Mouse (Mus musculus) heart, embryonic 15.5 days (tissue): ENCODE results near the gene Hacd2. TPM values are rescaled to one million over a fixed set of nuclear protein-coding genes. Genes with fewer than 3 reads are reported as not detected.

Experiments
- ATAC-seq: fragments of 200-750 bp; cut with Nextera tagmentation; replicated peaks from 2 replicates; pipeline ENCODE4 v1.8.0; 2017; ENCODE audit warnings: low read depth, moderate TSS enrichment; ENCODE audit not compliant: insufficient number of reproducible peaks, insufficient read depth, low FRiP score
- H3K27ac ChIP-seq: fragments of 300-500 bp; sonication (generic); 2 replicates; pipeline ENCODE4 v1.5.1; 2015; ENCODE audit warnings: mild to moderate bottlenecking, inconsistent platforms
- H3K27me3 ChIP-seq: fragments of 300-500 bp; sonication (generic); 2 replicates; pipeline ENCODE4 v1.6.1; 2015; ENCODE audit warnings: inconsistent platforms
- H3K36me3 ChIP-seq: fragments of 300-500 bp; sonication (generic); 2 replicates; pipeline ENCODE4 v1.6.1; 2015; ENCODE audit warnings: mild to moderate bottlenecking, inconsistent platforms
- H3K4me1 ChIP-seq: fragments of 300-500 bp; sonication (generic); replicated peaks from 2 replicates; pipeline ENCODE4 v1.6.1; 2015; ENCODE audit warnings: inconsistent platforms
- H3K4me2 ChIP-seq: fragments of 300-500 bp; sonication (generic); 2 replicates; pipeline ENCODE4 v1.6.1; 2015; ENCODE audit warnings: inconsistent platforms, mild to moderate bottlenecking, moderate library complexity
- H3K4me3 ChIP-seq: fragments of 300-500 bp; sonication (generic); 2 replicates; pipeline ENCODE4 v1.5.1; 2015; ENCODE audit warnings: mild to moderate bottlenecking, inconsistent platforms
- H3K9ac ChIP-seq: fragments of 300-500 bp; sonication (generic); 2 replicates; pipeline ENCODE4 v1.6.1; 2015; ENCODE audit warnings: mild to moderate bottlenecking, inconsistent platforms
- H3K9me3 ChIP-seq: fragments of 300-500 bp; sonication (generic); replicated peaks from 2 replicates; pipeline ENCODE4 v1.6.1; 2016; ENCODE audit warnings: inconsistent platforms
- WGBS: fragments of 180-500 bp; shearing (Covaris S2); methylation state at CpG from one replicate; pipeline ENCODE4 v1.1.7; 2015; ENCODE audit warnings: mixed read lengths; 5-methylcytosine and 5-hydroxymethylcytosine counted together
- polyA plus RNA-seq: library from polyadenylated mRNA; unstranded; fragments of >200 nt; fragmentation: Nextera tagmentation; extraction: Ambion mirVana; gene quantifications from 2 replicates; pipeline ENCODE4 v1.2.1, GENCODE M21; 2015

Hacd2 gene
- polyA plus RNA-seq, 1 experiment from 2014 or later = 53.7 TPM

DNA sequence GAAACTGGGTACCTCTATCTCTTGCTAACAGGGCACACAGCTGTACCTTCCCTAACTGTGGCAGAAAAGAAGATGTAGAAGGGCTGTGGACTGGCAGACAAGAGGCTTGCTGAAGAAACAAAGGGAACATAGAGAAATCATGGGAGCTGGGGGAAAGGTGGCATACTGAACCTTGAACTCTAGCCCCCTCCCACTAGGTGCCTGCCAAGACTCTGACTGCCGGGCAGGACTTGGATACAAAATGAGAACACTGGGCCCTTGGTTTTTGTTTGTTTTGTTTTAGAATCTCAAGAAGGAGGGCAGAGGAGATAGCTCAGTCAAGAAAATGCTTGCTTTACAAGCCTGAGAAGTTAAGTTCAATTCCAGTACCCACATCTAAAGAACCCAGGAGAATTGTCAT lies 14.9 kb upstream of the Hacd2 start:
- no peaks in the 10 kb centered on the region for H3K4me1 ChIP-seq
- H3K9ac ChIP-seq = no peak overlapping the region
- no peaks in the 10 kb centered on the region for H3K27me3 ChIP-seq
- H3K9me3 ChIP-seq = no peaks in the 10 kb centered on the region
- no peak overlapping the region for H3K4me3 ChIP-seq
- WGBS = 60% methylated on average over 1 of the region's 1 CpGs
- no peak for ATAC-seq
- H3K36me3 ChIP-seq = no peaks in the 10 kb centered on the region
- no peak overlapping the region for H3K4me2 ChIP-seq
- no peak overlapping the region for H3K27ac ChIP-seq

GRCm38 (mm10) chr16:35008447-35008846 lies 13.8 kb upstream of the Hacd2 start:
- H3K27ac ChIP-seq = no peak overlapping the region
- H3K4me2 ChIP-seq = no peak overlapping the region
- no peak overlapping the region for H3K9ac ChIP-seq
- H3K36me3 ChIP-seq = no peaks in the 10 kb centered on the region
- ATAC-seq = no peak
- no peak overlapping the region for H3K4me3 ChIP-seq
- no peaks in the 10 kb centered on the region for H3K9me3 ChIP-seq
- H3K27me3 ChIP-seq = no peaks in the 10 kb centered on the region
- H3K4me1 ChIP-seq = no peaks in the 10 kb centered on the region

DNA sequence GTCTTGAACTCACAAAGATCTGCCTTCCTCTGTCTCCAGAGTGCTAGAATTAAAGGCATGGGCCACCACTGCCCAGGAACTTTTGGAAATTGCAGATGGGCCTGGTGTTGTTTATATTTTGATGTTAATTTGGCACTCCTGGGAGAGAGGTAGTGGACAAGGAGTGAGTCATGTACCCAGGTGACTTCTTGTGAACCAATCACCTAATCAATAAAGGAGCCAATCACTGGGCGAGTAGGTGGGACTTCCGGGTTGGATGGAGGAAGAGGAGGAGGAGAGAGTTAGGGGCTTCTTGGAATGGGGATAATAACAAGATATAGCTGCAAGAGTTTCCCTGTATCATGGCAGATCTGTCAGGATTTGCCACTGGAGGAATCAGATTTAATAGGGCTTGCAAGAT lies 8.7 kb upstream of the Hacd2 start:
- WGBS = 76% methylated on average over 2 of the region's 2 CpGs

DNA sequence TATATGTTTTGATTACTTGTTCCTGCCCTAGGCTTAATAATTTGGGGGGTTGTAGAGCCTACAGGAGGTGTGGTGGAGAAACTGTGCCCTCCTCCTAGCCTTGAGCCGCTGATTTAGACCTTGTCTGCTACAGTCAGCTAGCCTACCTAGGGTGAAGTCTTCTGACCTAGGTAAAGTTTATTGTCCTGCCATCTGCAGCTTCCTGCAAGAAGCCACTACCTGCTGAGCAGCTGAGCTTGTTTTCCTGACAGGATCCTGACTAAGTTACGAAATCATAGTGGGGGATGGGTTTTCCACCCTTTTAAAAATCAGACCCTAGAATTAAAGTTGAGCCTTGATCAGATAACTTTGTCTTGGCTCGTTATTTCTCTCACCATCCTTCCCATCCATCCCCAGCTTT lies 5.7 kb upstream of the Hacd2 start:
- no peaks in the 10 kb centered on the region for H3K4me1 ChIP-seq
- H3K4me2 ChIP-seq = no peak overlapping the region
- no peak overlapping the region for H3K27ac ChIP-seq
- no peaks in the 10 kb centered on the region for H3K36me3 ChIP-seq
- no peaks in the 10 kb centered on the region for H3K9me3 ChIP-seq
- no peak overlapping the region for H3K9ac ChIP-seq
- no peak overlapping the region for H3K4me3 ChIP-seq
- H3K27me3 ChIP-seq = peaks cover 15% of the 10 kb centered on the region; the same call in 1 of the 2 replicates
- WGBS = 58% methylated on average over 3 of the region's 3 CpGs
- no peak for ATAC-seq

More for the DNA sequence above, 8.7 kb upstream of the Hacd2 start:
- H3K9me3 ChIP-seq = no peaks in the 10 kb centered on the region
- no peak overlapping the region for H3K9ac ChIP-seq
- no peaks in the 10 kb centered on the region for H3K27me3 ChIP-seq
- H3K36me3 ChIP-seq = no peaks in the 10 kb centered on the region
- ATAC-seq = no peak
- no peak overlapping the region for H3K4me2 ChIP-seq
- H3K4me1 ChIP-seq = no peaks in the 10 kb centered on the region
- H3K4me3 ChIP-seq = no peak overlapping the region
- no peak overlapping the region for H3K27ac ChIP-seq

DNA sequence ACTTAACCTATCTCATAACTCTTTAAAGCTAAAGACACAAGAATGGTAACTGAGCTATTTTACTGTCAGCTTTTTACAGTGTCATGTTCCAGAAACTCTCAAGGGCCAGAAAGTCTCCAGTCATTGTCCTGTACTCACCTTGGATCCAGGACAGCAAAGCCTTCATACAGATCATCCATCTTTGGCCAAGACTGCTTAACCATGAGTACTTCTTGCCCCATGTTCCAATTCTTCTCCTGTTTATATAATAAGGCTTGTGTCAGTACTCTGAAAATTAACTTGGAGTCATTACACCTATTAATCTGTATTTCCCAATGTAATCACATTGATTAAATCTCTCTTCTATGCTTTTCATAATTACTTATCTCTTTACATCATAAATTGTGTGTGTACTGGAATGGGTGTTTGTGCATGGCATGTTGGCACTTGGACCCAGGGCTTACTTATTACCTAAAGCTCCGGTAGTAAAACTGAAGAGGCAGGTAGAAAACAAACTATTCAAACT lies 3.7 kb upstream of the Hacd2 start:
- Histone ChIP-seq H3K9ac (no peak overlapping the region), H3K4me3 (no peak overlapping the region), H3K9me3 (no peaks in the 10 kb centered on the region), H3K4me2 (no peak overlapping the region), H3K27ac (no peak overlapping the region), H3K27me3 (peaks cover 15% of the 10 kb centered on the region; the same call in 1 of the 2 replicates), H3K36me3 (no peaks in the 10 kb centered on the region), H3K4me1 (peaks cover 3% of the 10 kb centered on the region; the same call in 1 of the 2 replicates)
- 78% methylated on average over 1 of the region's 1 CpGs for WGBS
- ATAC-seq = no peak

DNA sequence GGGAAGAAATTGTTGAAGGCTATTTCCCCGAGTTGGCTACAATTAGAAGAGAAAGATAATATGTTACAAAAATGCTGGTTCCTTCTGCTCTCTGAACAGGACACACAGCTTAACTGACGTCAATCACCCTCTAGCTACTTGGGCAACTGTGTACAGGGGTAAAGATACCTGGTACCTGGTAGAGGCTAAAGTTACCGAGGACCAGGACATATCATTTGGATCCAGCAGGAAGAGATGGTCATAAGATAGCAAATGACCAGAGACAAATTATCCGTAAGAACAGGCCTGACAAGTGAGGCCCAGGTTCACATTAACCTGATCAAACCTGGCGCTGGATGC lies 356 bp upstream of the Hacd2 start:
- no peak for ATAC-seq
- peak overlapping the region; percentile 85 for H3K4me3 ChIP-seq

GRCm38 (mm10) chr16:35023138-35023735 lies 1.0 kb downstream of the Hacd2 start:
- no peaks in the 10 kb centered on the region for H3K9me3 ChIP-seq

More for the DNA sequence above, 356 bp upstream of the Hacd2 start:
- Histone ChIP-seq H3K36me3 (0 out of 2 replicates have a peak, but pooled peaks cover 3% of the 10 kb centered on the region), H3K4me2 (peak overlapping the region; percentile 80), H3K27me3 (peaks cover 15% of the 10 kb centered on the region; the same call in 1 of the 2 replicates), H3K9me3 (no peaks in the 10 kb centered on the region), H3K4me1 (peaks cover 3% of the 10 kb centered on the region; the same call in 1 of the 2 replicates), H3K27ac (no peak overlapping the region), H3K9ac (no peak overlapping the region)
- 47% methylated on average over 5 of the region's 5 CpGs for WGBS

GRCm38 (mm10) chr16:35024300-35024699 lies 2.1 kb downstream of the Hacd2 start:
- Histone ChIP-seq H3K4me2 (no peak overlapping the region), H3K9ac (no peak overlapping the region), H3K4me1 (peaks cover 3% of the 10 kb centered on the region; the same call in 1 of the 2 replicates), H3K4me3 (no peak overlapping the region), H3K27me3 (peaks cover 12% of the 10 kb centered on the region; the same call in 1 of the 2 replicates), H3K36me3 (0 out of 2 replicates have a peak, but pooled peaks cover 3% of the 10 kb centered on the region), H3K27ac (no peak overlapping the region), H3K9me3 (no peaks in the 10 kb centered on the region)
- no peak for ATAC-seq
- WGBS = 86% methylated on average over 5 of the region's 5 CpGs

More at GRCm38 (mm10) chr16:35023138-35023735, 1.0 kb downstream of the Hacd2 start:
- Histone ChIP-seq H3K4me1 (peaks cover 3% of the 10 kb centered on the region; the same call in 1 of the 2 replicates), H3K4me2 (peak overlapping the region; percentile 80), H3K27me3 (peaks cover 15% of the 10 kb centered on the region; the same call in 1 of the 2 replicates), H3K36me3 (0 out of 2 replicates have a peak, but pooled peaks cover 3% of the 10 kb centered on the region), H3K4me3 (peak overlapping the region; percentile 85), H3K9ac (peak overlapping the region; percentile 85), H3K27ac (peak overlapping the region; percentile 85)
- WGBS = 14% methylated on average over 8 of the region's 8 CpGs
- ATAC-seq = no peak

- H3K9me3 ChIP-seq = no peaks in the 10 kb centered on the region
- no peak for ATAC-seq
- H3K9ac ChIP-seq = no peak overlapping the region
- peaks cover 5% of the 10 kb centered on the region; the same call in 1 of the 2 replicates for H3K27me3 ChIP-seq
- no peak overlapping the region for H3K27ac ChIP-seq
- no peak overlapping the region for H3K4me2 ChIP-seq
- WGBS = 92% methylated on average over 4 of the region's 4 CpGs
- peaks cover 3% of the 10 kb centered on the region; the same call in 1 of the 2 replicates for H3K4me1 ChIP-seq
- no peak overlapping the region for H3K4me3 ChIP-seq
- H3K36me3 ChIP-seq = peaks cover 6% of the 10 kb centered on the region; the same call in 1 of the 2 replicates
Measured at GRCm38 (mm10) chr16:35025347-35025746, 3.1 kb downstream of the Hacd2 start.

GRCm38 (mm10) chr16:35033241-35033640 lies 11.0 kb downstream of the Hacd2 start:
- H3K36me3 ChIP-seq = peaks cover 3% of the 10 kb centered on the region; the same call in 1 of the 2 replicates
- H3K4me3 ChIP-seq = no peak overlapping the region
- no peak for ATAC-seq
- H3K27me3 ChIP-seq = no peaks in the 10 kb centered on the region
- no peaks in the 10 kb centered on the region for H3K9me3 ChIP-seq
- 0 out of 2 replicates have a peak overlapping the region, but pooled peaks have one; percentile 25 for H3K27ac ChIP-seq
- no peak overlapping the region for H3K9ac ChIP-seq
- H3K4me2 ChIP-seq = no peak overlapping the region
- 67% methylated on average over 3 of the region's 3 CpGs for WGBS
- H3K4me1 ChIP-seq = peaks cover 12% of the 10 kb centered on the region

DNA sequence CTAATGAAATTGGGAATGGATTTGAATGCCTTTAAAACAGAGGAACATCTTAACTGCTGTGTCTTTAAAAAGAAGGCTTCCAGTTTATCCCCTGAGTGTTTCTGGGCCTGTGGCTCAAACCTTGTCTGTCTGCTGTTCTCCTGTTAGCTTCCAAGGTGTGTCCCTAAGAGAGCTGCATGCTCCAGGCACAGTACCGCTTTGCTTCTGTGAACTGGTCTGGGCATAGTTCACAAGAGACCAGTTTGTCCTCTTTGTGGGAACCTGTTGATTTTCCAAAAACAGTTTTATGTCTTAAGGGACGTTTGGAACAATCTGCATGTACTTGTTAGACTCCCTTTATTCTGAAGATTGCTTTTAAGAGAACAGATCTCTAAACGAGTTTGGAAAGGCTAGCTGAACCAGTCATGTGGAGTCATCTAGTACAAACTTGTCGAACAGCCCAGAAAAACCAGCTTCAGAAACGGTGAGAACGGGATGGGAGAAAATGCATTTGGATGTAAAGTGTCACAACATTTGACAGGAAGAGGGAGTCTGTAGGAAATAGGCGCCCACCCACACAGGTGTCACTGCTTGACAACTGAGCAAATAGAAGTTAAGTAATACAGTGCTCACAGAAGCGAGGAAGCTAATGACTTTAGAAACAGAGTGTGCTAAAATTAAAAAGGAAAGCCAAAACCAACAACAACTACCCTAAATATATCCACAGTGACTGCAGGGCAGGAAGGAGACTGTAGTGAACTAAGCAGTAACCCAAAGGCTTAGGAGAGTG lies 11.8 kb downstream of the Hacd2 start:
- Histone ChIP-seq H3K4me2 (no peak overlapping the region), H3K27ac (no peak overlapping the region)
- ATAC-seq = no peak

More for the DNA sequence above, 11.8 kb downstream of the Hacd2 start:
- H3K4me1 ChIP-seq = peaks cover 13% of the 10 kb centered on the region
- H3K4me3 ChIP-seq = no peak overlapping the region
- no peak overlapping the region for H3K9ac ChIP-seq
- H3K27me3 ChIP-seq = no peaks in the 10 kb centered on the region
- no peaks in the 10 kb centered on the region for H3K9me3 ChIP-seq
- H3K36me3 ChIP-seq = peaks cover 3% of the 10 kb centered on the region; the same call in 1 of the 2 replicates
- WGBS = 68% methylated on average over 8 of the region's 8 CpGs
